ENCODE assay signal across 20 mouse cellular contexts in the genomic region with DNA sequence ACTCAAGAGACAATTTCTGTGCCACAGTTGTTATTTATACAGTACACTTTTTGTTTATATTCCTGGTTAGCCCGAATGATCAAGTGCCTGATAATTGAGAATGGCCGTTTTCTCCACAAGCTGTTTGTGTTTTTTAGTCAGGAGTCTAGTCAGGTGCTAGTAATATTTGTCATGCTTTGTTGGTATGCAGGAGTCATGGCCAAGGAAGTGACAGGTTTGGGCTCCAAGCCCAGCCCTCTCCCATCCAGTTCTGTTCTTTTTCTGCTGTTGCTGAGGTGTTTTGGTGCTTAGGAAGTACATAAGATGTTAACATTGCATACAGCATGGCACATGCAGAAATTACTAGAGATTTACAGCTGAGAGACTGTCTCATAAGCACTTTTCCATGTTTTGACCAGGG. TPM values are rescaled to one million over a fixed set of nuclear protein-coding genes. Genes with fewer than 3 reads are reported as not detected.
A peak's percentile ranks its signal among the peaks of the same experiment; 100 is the strongest.
DNase-seq lines count a peak whose midpoint lies in the region; ATAC-seq and TF ChIP-seq lines count a peak whose summit lies in the region.
"Had no signal": no experiment of that assay in that cellular context is flagged by ENCODE, and none has a peak within 500 bp of the region (broad histone marks: within the 10 kb centered on the region; RNA-seq: fewer than 3 reads in every experiment).

No protein-coding gene starts in this region.

- H3K36me3 ChIP-seq in heart, embryonic 13.5 days, result peaks cover 11% of the 10 kb centered on the region
- H3K36me3 ChIP-seq in heart, embryonic 11.5 days (ENCODE audit: control insufficient read depth, insufficient read depth, low read length), result no peaks in the 10 kb centered on the region
- H3K36me3 ChIP-seq in heart, postnatal 0 days (replicated peaks; ENCODE audit: control insufficient read depth, insufficient read depth, low read length), result peaks cover 6% of the 10 kb centered on the region
- 0 out of 2 replicates have a peak, but pooled peaks cover 7% of the 10 kb centered on the region for H3K36me3 ChIP-seq in hindbrain, embryonic 15.5 days
- peaks cover 20% of the 10 kb centered on the region for H3K36me3 ChIP-seq in hindbrain, embryonic 10.5 days
- peaks cover 2% of the 10 kb centered on the region; the same call in 1 of the 2 replicates for H3K36me3 ChIP-seq in hindbrain, embryonic 16.5 days (ENCODE audit: control insufficient read depth, insufficient read depth, low read length)
- H3K36me3 ChIP-seq: embryonic facial prominence, embryonic 12.5 days; intestine, embryonic 15.5 days had no signal

- no peak overlapping the region for H3K4me2 ChIP-seq in heart, embryonic 13.5 days
- no peak overlapping the region for H3K4me2 ChIP-seq in heart, embryonic 11.5 days
- H3K4me2 ChIP-seq in heart, postnatal 0 days (ENCODE audit: low read depth, low read length), result no peak overlapping the region
- no peak overlapping the region for H3K4me2 ChIP-seq in hindbrain, embryonic 15.5 days
- no peak overlapping the region for H3K4me2 ChIP-seq in hindbrain, embryonic 16.5 days (ENCODE audit: low read length)
- H3K4me2 ChIP-seq: embryonic facial prominence, embryonic 12.5 days; intestine, embryonic 15.5 days had no signal

- no peak for ATAC-seq in heart, embryonic 13.5 days (ENCODE audit: extremely low read depth, insufficient number of reproducible peaks, low FRiP score, low TSS enrichment)
- no peak for ATAC-seq in heart, embryonic 11.5 days (replicated peaks; ENCODE audit: insufficient number of reproducible peaks, low FRiP score, low TSS enrichment)
- ATAC-seq in heart, postnatal 0 days (ENCODE audit: insufficient read depth, low read depth), result peak; percentile 66
- peak; percentile 78; the same call in 1 of the 2 replicates for ATAC-seq in hindbrain, embryonic 15.5 days (ENCODE audit: low FRiP score, low read depth)
- peak; percentile 84; the same call in 1 of the 2 replicates for ATAC-seq in hindbrain, embryonic 16.5 days
- ATAC-seq: forebrain, embryonic 16.5 days; intestine, embryonic 15.5 days had no signal

- 54% methylated on average over 2 of the region's 2 CpGs for WGBS in heart, embryonic 13.5 days
- WGBS in heart, embryonic 11.5 days (ENCODE audit: insufficient replicate concordance), result 61% methylated on average over 2 of the region's 2 CpGs
- WGBS in heart, postnatal 0 days, result 42% methylated on average over 2 of the region's 2 CpGs
- 62% methylated on average over 2 of the region's 2 CpGs for WGBS in hindbrain, embryonic 15.5 days
- 96% methylated on average over 2 of the region's 2 CpGs for WGBS in hindbrain, embryonic 10.5 days
- 68% methylated on average over 2 of the region's 2 CpGs for WGBS in hindbrain, embryonic 16.5 days
- 55% methylated on average over 2 of the region's 2 CpGs for WGBS in cerebellum, adult 2 months

- TF ChIP-seq POLR2A in cerebellum, adult 2 months (IDR thresholded peaks at IDR 0.05; ENCODE audit: borderline replicate concordance, insufficient read depth, low read length), result no peak

- peak overlapping the region; percentile 39 for H3K27ac ChIP-seq in heart, embryonic 13.5 days (replicated peaks)
- no peak overlapping the region for H3K27ac ChIP-seq in heart, embryonic 11.5 days (ENCODE audit: low read depth, low read length)
- H3K27ac ChIP-seq in heart, postnatal 0 days (ENCODE audit: low read depth), result peak overlapping the region; percentile 51; the same call in 1 of the 2 replicates
- no peak overlapping the region for H3K27ac ChIP-seq in hindbrain, embryonic 15.5 days (replicated peaks)
- H3K27ac ChIP-seq in hindbrain, embryonic 10.5 days, result no peak overlapping the region
- H3K27ac ChIP-seq in hindbrain, embryonic 16.5 days (ENCODE audit: low read depth, low read length), result no peak overlapping the region
- no peak overlapping the region for H3K27ac ChIP-seq in cerebellum, adult 2 months (ENCODE audit: insufficient read depth, low read length)
- H3K27ac ChIP-seq: embryonic facial prominence, embryonic 12.5 days; intestine, embryonic 15.5 days had no signal

- H3K9ac ChIP-seq in heart, embryonic 13.5 days, result no peak overlapping the region
- no peak overlapping the region for H3K9ac ChIP-seq in heart, embryonic 11.5 days (ENCODE audit: low read depth, low read length)
- H3K9ac ChIP-seq in heart, postnatal 0 days (replicated peaks; ENCODE audit: low read depth, low read length), result no peak overlapping the region
- no peak overlapping the region for H3K9ac ChIP-seq in hindbrain, embryonic 15.5 days
- no peak overlapping the region for H3K9ac ChIP-seq in hindbrain, embryonic 16.5 days (ENCODE audit: low read depth, low read length)
- H3K9ac ChIP-seq: embryonic facial prominence, embryonic 12.5 days; intestine, embryonic 15.5 days had no signal

- H3K9me3 ChIP-seq in heart, embryonic 13.5 days, result no peaks in the 10 kb centered on the region
- no peaks in the 10 kb centered on the region for H3K9me3 ChIP-seq in heart, embryonic 11.5 days (replicated peaks; ENCODE audit: control insufficient read depth, low read length)
- H3K9me3 ChIP-seq in heart, postnatal 0 days (replicated peaks; ENCODE audit: control insufficient read depth, low read length), result no peaks in the 10 kb centered on the region
- H3K9me3 ChIP-seq in hindbrain, embryonic 15.5 days, result no peaks in the 10 kb centered on the region
- no peaks in the 10 kb centered on the region for H3K9me3 ChIP-seq in hindbrain, embryonic 10.5 days
- no peaks in the 10 kb centered on the region for H3K9me3 ChIP-seq in hindbrain, embryonic 16.5 days (ENCODE audit: control insufficient read depth, low read length)
- H3K9me3 ChIP-seq: embryonic facial prominence, embryonic 12.5 days; intestine, embryonic 15.5 days had no signal

- H3K4me3 ChIP-seq in heart, embryonic 13.5 days, result no peak overlapping the region
- no peak overlapping the region for H3K4me3 ChIP-seq in heart, embryonic 11.5 days (ENCODE audit: low read depth, low read length)
- H3K4me3 ChIP-seq in heart, postnatal 0 days (ENCODE audit: low read depth, low read length), result no peak overlapping the region
- no peak overlapping the region for H3K4me3 ChIP-seq in hindbrain, embryonic 15.5 days
- H3K4me3 ChIP-seq in hindbrain, embryonic 10.5 days, result no peak overlapping the region
- H3K4me3 ChIP-seq in hindbrain, embryonic 16.5 days (ENCODE audit: low read length), result no peak overlapping the region
- no peak overlapping the region for H3K4me3 ChIP-seq in cerebellum, adult 2 months (replicated peaks; ENCODE audit: insufficient read depth, low read depth, low read length)
- H3K4me3 ChIP-seq: embryonic facial prominence, embryonic 12.5 days; intestine, embryonic 15.5 days had no signal

- no peak for TF ChIP-seq CTCF in heart, postnatal 0 days (IDR thresholded peaks at IDR 0.05; ENCODE audit: low read depth)
- TF ChIP-seq CTCF in cerebellum, adult 2 months (IDR thresholded peaks at IDR 0.05; ENCODE audit: borderline replicate concordance, insufficient read depth, low read depth, low read length), result no peak

- TF ChIP-seq EP300 in heart, postnatal 0 days (IDR thresholded peaks at IDR 0.05; ENCODE audit: low read depth), result no peak

- peaks cover 5% of the 10 kb centered on the region; the same call in 1 of the 2 replicates for H3K4me1 ChIP-seq in heart, embryonic 13.5 days
- no peaks in the 10 kb centered on the region for H3K4me1 ChIP-seq in heart, embryonic 11.5 days (ENCODE audit: control insufficient read depth, insufficient read depth, low read length)
- no peaks in the 10 kb centered on the region for H3K4me1 ChIP-seq in heart, postnatal 0 days (ENCODE audit: control insufficient read depth, insufficient read depth)
- no peaks in the 10 kb centered on the region for H3K4me1 ChIP-seq in hindbrain, embryonic 15.5 days (replicated peaks)
- no peaks in the 10 kb centered on the region for H3K4me1 ChIP-seq in hindbrain, embryonic 10.5 days (replicated peaks)
- no peaks in the 10 kb centered on the region for H3K4me1 ChIP-seq in hindbrain, embryonic 16.5 days (ENCODE audit: control insufficient read depth, insufficient read depth, low read depth, low read length)
- H3K4me1 ChIP-seq in cerebellum, adult 2 months (ENCODE audit: control insufficient read depth, insufficient read depth, low read length), result no peaks in the 10 kb centered on the region
- H3K4me1 ChIP-seq: embryonic facial prominence, embryonic 12.5 days; intestine, embryonic 15.5 days had no signal

- no peak for DNase-seq in heart, postnatal 0 days (ENCODE audit: low spot score)
- DNase-seq in heart, postnatal 4 days, result no peak
- no peak for DNase-seq in hindbrain, embryonic 10.5 days (ENCODE audit: low spot score)
- no peak for DNase-seq in cerebellum, adult 2 months
- DNase-seq: adrenal gland, postnatal 10 days; cerebellum, adult 11 months; cerebellum, adult 9-10 months; cerebellum, postnatal 25 days; gastrocnemius, postnatal 10 days; kidney, adult 18-20 months had no signal

- no peaks in the 10 kb centered on the region for H3K27me3 ChIP-seq in heart, embryonic 13.5 days (replicated peaks)
- H3K27me3 ChIP-seq in heart, embryonic 11.5 days (ENCODE audit: control insufficient read depth, insufficient read depth, low read length), result no peaks in the 10 kb centered on the region
- H3K27me3 ChIP-seq in heart, postnatal 0 days (ENCODE audit: control insufficient read depth, insufficient read depth, low read length), result no peaks in the 10 kb centered on the region
- no peaks in the 10 kb centered on the region for H3K27me3 ChIP-seq in hindbrain, embryonic 15.5 days
- H3K27me3 ChIP-seq in hindbrain, embryonic 10.5 days (ENCODE audit: insufficient read depth, poor library complexity, severe bottlenecking), result no peaks in the 10 kb centered on the region
- H3K27me3 ChIP-seq in hindbrain, embryonic 16.5 days (replicated peaks; ENCODE audit: control insufficient read depth, insufficient read depth, low read length), result no peaks in the 10 kb centered on the region
- no peaks in the 10 kb centered on the region for H3K27me3 ChIP-seq in cerebellum, adult 2 months (ENCODE audit: control insufficient read depth, insufficient read depth, low read length)
- H3K27me3 ChIP-seq: embryonic facial prominence, embryonic 12.5 days; intestine, embryonic 15.5 days had no signal

RNA-seq across cellular contexts. Expression of gene Vps50, which starts 41.3 kb away (rescaled TPM):
- polyA plus RNA-seq in heart, embryonic 13.5 days (2015; fragmentation: Nextera tagmentation; extraction: Ambion mirVana), result 19.2 and 21.0 TPM in 2 replicates
- polyA plus RNA-seq in heart, embryonic 11.5 days (2014; fragmentation: Nextera tagmentation; extraction: Ambion mirVana), result 21.2 and 25.1 TPM in 2 replicates
- 10.3 and 39.6 TPM in 2 replicates for total RNA-seq in heart, postnatal 0 days (2014; rRNA removed; ENCODE audit: low replicate concordance)
- polyA plus RNA-seq in heart, postnatal 0 days (2015; fragmentation: Nextera tagmentation; extraction: Ambion mirVana), result 14.3 and 14.9 TPM in 2 replicates
- 10 to 100 TPM; 15.0 to 18.7 TPM for total RNA-seq in heart, postnatal 4 days (2021)
- polyA plus RNA-seq in hindbrain, embryonic 15.5 days (2015; fragmentation: Nextera tagmentation; extraction: Ambion mirVana), result 49.5 and 52.4 TPM in 2 replicates
- polyA plus RNA-seq in hindbrain, embryonic 10.5 days (2016; fragmentation: Nextera tagmentation; extraction: Ambion mirVana), result 36.1 and 37.0 TPM in 2 replicates
- polyA plus RNA-seq in hindbrain, embryonic 16.5 days (2015; fragmentation: Nextera tagmentation; extraction: Ambion mirVana), result 52.4 and 54.9 TPM in 2 replicates
- polyA plus RNA-seq in cerebellum, adult 2 months (2012; rRNA removed), result 28.1 and 29.2 TPM in 2 replicates

RNA-seq across cellular contexts. Expression of gene Hepacam2, which starts 41.4 kb away (rescaled TPM):
- 0.07 TPM in 1 of 2 replicates, not detected in the other for polyA plus RNA-seq in heart, embryonic 13.5 days (2015; fragmentation: Nextera tagmentation; extraction: Ambion mirVana)
- 0.09 and 0.18 TPM in 2 replicates for polyA plus RNA-seq in heart, embryonic 11.5 days (2014; fragmentation: Nextera tagmentation; extraction: Ambion mirVana)
- total RNA-seq in heart, postnatal 0 days (2014; rRNA removed; ENCODE audit: low replicate concordance), result not detected in 2 replicates
- 0.10 TPM in 1 of 2 replicates, not detected in the other for polyA plus RNA-seq in heart, postnatal 0 days (2015; fragmentation: Nextera tagmentation; extraction: Ambion mirVana)
- total RNA-seq in heart, postnatal 4 days (2021), result under 1 TPM in 1 of 2 experiments, not detected in 1; 0.14 TPM
- polyA plus RNA-seq in hindbrain, embryonic 15.5 days (2015; fragmentation: Nextera tagmentation; extraction: Ambion mirVana), result 0.97 and 1.5 TPM in 2 replicates
- 0.37 and 1.5 TPM in 2 replicates for polyA plus RNA-seq in hindbrain, embryonic 10.5 days (2016; fragmentation: Nextera tagmentation; extraction: Ambion mirVana)
- 1.3 and 1.6 TPM in 2 replicates for polyA plus RNA-seq in hindbrain, embryonic 16.5 days (2015; fragmentation: Nextera tagmentation; extraction: Ambion mirVana)
- polyA plus RNA-seq in cerebellum, adult 2 months (2012; rRNA removed), result 0.33 and 0.70 TPM in 2 replicates
- total RNA-seq: gastrocnemius, postnatal 10 days; gastrocnemius, postnatal 4 days; MEL had no signal
- polyA plus RNA-seq: C2C12 had no signal

Comparison
In these comparisons a context has a peak if more than half of its experiments do, and no peak if none do; other contexts are left out.
1. ATAC-seq: peak in heart, postnatal 0 days (single experiment), hindbrain, embryonic 15.5 days (single experiment) and hindbrain, embryonic 16.5 days (single experiment); none in heart, embryonic 13.5 days (single experiment) and heart, embryonic 11.5 days (single experiment).
2. H3K27ac ChIP-seq: peak in heart, embryonic 13.5 days (single experiment) and heart, postnatal 0 days (single experiment); none in heart, embryonic 11.5 days (single experiment), hindbrain, embryonic 15.5 days (single experiment), hindbrain, embryonic 10.5 days (single experiment), hindbrain, embryonic 16.5 days (single experiment) and cerebellum, adult 2 months (single experiment).